Mouse (Mus musculus) cerebellum, adult 2 months (tissue): Measurements from ENCODE around the gene Cntnap2.

ENCODE experiments used
- CTCF ChIP-seq: fragments of 200-500 bp; IDR thresholded peaks from 2 replicates; pipeline ENCODE4 v1.5.1; 2011; ENCODE audit warnings: low read depth, mild to moderate bottlenecking, control low read depth, low read length, moderate library complexity, borderline replicate concordance; ENCODE audit not compliant: insufficient read depth
- POLR2A ChIP-seq: fragments of 200-500 bp; IDR thresholded peaks from 2 replicates; pipeline ENCODE4 v1.6.1; 2011; ENCODE audit warnings: low read length, control low read depth, borderline replicate concordance; ENCODE audit not compliant: insufficient read depth

DNA sequence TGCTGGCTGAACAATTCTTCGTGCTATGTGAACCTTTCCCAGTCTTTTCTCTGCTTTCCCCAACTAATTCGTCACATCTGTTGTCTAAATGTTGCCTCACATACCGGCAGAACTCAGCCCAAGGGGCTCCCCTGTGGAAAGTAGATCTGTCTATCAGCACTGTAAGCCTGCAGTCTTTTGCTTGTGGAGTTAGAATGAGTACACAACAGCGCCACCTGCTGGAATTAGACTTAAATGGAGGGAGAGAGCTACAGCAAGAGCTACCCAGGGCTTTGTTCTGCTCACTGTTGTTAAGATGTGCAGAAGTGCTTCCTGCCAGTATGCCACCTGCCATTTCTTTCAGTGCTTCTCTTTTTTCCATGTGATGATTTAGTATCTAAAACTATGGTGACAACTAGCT, 1954.4 kb downstream of the Cntnap2 start:
- TF ChIP-seq CTCF (peak; percentile 61; the same call in 1 of the 2 replicates), POLR2A (no peak)
